Comparison of ENCODE assay signal across 18 mouse cellular contexts in genomic region chr7:63523051-63523450, GRCm38 (mm10).
A peak's percentile ranks its signal among the peaks of the same experiment; 100 is the strongest.
DNase-seq lines count a peak whose midpoint lies in the region; TF ChIP-seq lines count a peak whose summit lies in the region.
"Had no signal": no experiment of that assay in that cellular context is flagged by ENCODE, and none has a peak within 500 bp of the region (broad histone marks: within the 10 kb centered on the region; RNA-seq: fewer than 3 reads in every experiment).

No protein-coding gene starts in this region.

- H3K27ac ChIP-seq in layer of hippocampus, adult 2 months: peak overlapping the region; percentile 39; the same call in 1 of the 2 replicates
- H3K27ac ChIP-seq: embryonic facial prominence, embryonic 12.5 days; embryonic facial prominence, embryonic 15.5 days; gastrocnemius, adult 2 months; hindbrain, embryonic 12.5 days; hindbrain, embryonic 15.5 days had no signal

- no peak for TF ChIP-seq CTCF in layer of hippocampus, adult 2 months (conservative IDR thresholded peaks at IDR 0.05)

- peak; percentile 59 to 67 for DNase-seq in cerebellum, adult 18-20 months
- no peak for DNase-seq in cerebellum, adult 11 months
- peak; percentile 52 for DNase-seq in cerebellum, adult 9-11 months
- DNase-seq in cerebellum, adult 8-10 months: no peak
- DNase-seq in layer of hippocampus, adult 2 months (ENCODE audit: low spot score in 2 of 2): no peak
- DNase-seq in layer of hippocampus, adult 11-12 months (ENCODE audit: low spot score): no peak
- DNase-seq: adrenal gland, postnatal 10 days; adrenal gland, postnatal 36 days; B cell, adult 2 months; forebrain, postnatal 0 days; gastrocnemius, adult 2 months; gastrocnemius, postnatal 14 days; heart, adult 11 months; kidney, adult 2 months had no signal

- H3K4me3 ChIP-seq in layer of hippocampus, adult 2 months: no peak overlapping the region
- H3K4me3 ChIP-seq: embryonic facial prominence, embryonic 12.5 days; embryonic facial prominence, embryonic 15.5 days; gastrocnemius, adult 2 months; hindbrain, embryonic 12.5 days; hindbrain, embryonic 15.5 days had no signal

Comparison
In these comparisons a context has a peak if more than half of its experiments do, and no peak if none do; other contexts are left out.
1. DNase-seq: peak in cerebellum, adult 18-20 months (2 of 2) and cerebellum, adult 9-11 months (single experiment); none in cerebellum, adult 11 months (single experiment), cerebellum, adult 8-10 months (single experiment), layer of hippocampus, adult 2 months (0 of 2) and layer of hippocampus, adult 11-12 months (single experiment).